Mouse (Mus musculus): ENCODE results near the gene Tacc3. TPM values are rescaled to one million over a fixed set of nuclear protein-coding genes. Genes with fewer than 3 reads are reported as not detected.

The Tacc3 gene
- total and polyA plus RNA-seq, 2 experiments from 2014 or later = 20.1 to 25.5 TPM

DNA sequence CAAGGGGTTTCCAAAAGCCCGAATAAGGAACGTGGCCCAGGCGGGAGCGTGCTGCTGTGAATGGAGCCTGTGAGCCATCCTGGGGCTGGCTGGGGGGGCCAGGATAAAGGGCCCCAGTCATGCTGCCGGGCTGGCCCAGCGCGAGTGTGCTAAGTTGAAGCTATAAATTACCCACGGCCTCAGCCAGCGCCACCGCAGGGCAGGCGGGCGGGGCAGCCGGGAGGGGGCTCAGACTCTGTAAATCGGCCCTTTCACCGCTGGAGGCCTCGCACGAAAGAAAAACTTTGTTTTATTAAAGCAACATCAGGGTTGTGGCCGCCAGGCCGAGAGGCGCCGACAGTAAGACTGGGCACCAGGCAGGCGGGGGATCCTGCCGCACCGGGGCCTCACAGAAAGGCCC, 34.5 kb downstream of the Tacc3 start:
- no peaks in the 10 kb centered on the region for H3K9me3 ChIP-seq (ENCODE audit: low read length)
- H3K27me3 ChIP-seq (ENCODE audit: insufficient read depth, low read length) = no peaks in the 10 kb centered on the region; the same call in 1 of the 2 replicates
- no peak for TF ChIP-seq CTCF (IDR thresholded peaks at IDR 0.05; ENCODE audit: low read depth)
- no peak overlapping the region for H3K4me2 ChIP-seq (ENCODE audit: low read depth)
- no peak overlapping the region for H3K4me3 ChIP-seq (ENCODE audit: low read depth, low read length)
- ATAC-seq = no peak
- no peaks in the 10 kb centered on the region for H3K36me3 ChIP-seq (ENCODE audit: insufficient read depth)
- no peak for DNase-seq
- H3K27ac ChIP-seq (ENCODE audit: low read depth, low read length) = no peak overlapping the region
- H3K4me1 ChIP-seq (ENCODE audit: insufficient read depth) = peaks cover 16% of the 10 kb centered on the region
- H3K9ac ChIP-seq = no peak overlapping the region
- 7% methylated on average over 24 of the region's 24 CpGs for WGBS

- no peak overlapping the region; the same call in 1 of the 2 replicates for H3K9ac ChIP-seq
- H3K9me3 ChIP-seq (ENCODE audit: low read length) = no peaks in the 10 kb centered on the region
- no peak for TF ChIP-seq CTCF (IDR thresholded peaks at IDR 0.05; ENCODE audit: low read depth)
- 33% methylated on average over 9 of the region's 9 CpGs for whole genome bisulfite sequencing
- peak overlapping the region; percentile 91 for H3K4me2 ChIP-seq (ENCODE audit: low read depth)
- ATAC-seq = no peak
- no peaks in the 10 kb centered on the region; the same call in 1 of the 2 replicates for H3K27me3 ChIP-seq (ENCODE audit: insufficient read depth, low read length)
- no peaks in the 10 kb centered on the region for H3K36me3 ChIP-seq (ENCODE audit: insufficient read depth)
- no peak overlapping the region for H3K4me3 ChIP-seq (ENCODE audit: low read depth, low read length)
- no peak overlapping the region for H3K27ac ChIP-seq (ENCODE audit: low read depth, low read length)
- DNase-seq = no peak
- peaks cover 12% of the 10 kb centered on the region for H3K4me1 ChIP-seq (ENCODE audit: insufficient read depth)
Observed at GRCm38 (mm10) chr5:33694461-33694847, 36.5 kb downstream of the Tacc3 start.

DNA sequence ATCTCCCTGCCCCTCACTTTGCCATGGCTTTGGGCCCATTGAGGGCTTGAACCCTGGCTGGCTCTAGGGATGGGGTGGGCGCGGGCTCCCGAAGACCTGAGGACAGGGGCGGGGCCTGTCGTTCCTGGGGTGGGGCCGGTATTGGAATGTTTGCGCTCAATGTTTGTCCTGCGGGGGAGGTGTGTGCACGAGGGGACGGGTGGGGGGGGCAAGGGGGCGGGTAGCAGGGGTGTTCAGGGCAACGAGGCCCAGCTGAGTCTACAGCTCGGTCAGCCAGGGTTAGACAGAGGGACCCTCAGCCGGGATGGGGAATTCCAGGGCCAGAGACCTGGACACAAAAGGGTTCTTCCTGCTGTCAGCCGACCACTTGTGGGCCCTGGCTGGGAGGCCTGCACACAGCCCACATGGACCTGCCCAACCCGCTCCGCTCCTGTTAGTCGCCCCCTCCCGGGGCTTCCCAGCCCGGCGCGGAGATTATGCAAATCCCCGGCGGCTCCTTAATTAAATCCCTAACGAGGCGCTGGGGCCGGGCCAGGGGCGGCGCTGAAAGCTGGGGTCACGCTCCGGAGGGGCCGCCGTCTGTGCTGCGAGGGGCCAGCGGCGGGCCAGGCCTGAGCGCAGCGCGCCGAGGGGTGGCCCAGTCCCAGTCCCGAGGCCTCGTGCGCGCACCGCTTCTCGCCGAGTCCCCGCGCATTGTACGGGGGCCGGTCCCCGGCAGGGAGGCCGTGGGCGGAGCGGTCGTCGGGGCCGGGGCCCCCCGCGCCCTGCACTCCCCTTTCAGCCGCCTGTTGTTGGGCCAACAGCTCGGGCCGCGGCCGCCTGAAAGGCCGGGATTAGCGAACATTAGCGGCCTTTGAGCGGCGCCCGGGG, 37.2 kb downstream of the Tacc3 start:
- H3K9me3 ChIP-seq (ENCODE audit: low read length) = no peaks in the 10 kb centered on the region
- H3K27me3 ChIP-seq (ENCODE audit: insufficient read depth, low read length) = no peaks in the 10 kb centered on the region; the same call in 1 of the 2 replicates
- peak overlapping the region; percentile 73 for H3K9ac ChIP-seq
- H3K4me2 ChIP-seq (ENCODE audit: low read depth) = peak overlapping the region; percentile 91
- 0 out of 2 replicates have a peak overlapping the region, but pooled peaks have one; percentile 15 for H3K27ac ChIP-seq (ENCODE audit: low read depth, low read length)
- no peaks in the 10 kb centered on the region for H3K36me3 ChIP-seq (ENCODE audit: insufficient read depth)
- H3K4me1 ChIP-seq (ENCODE audit: insufficient read depth) = peaks cover 8% of the 10 kb centered on the region; the same call in 1 of the 2 replicates
- ATAC-seq = peak; percentile 79
- 5% methylated on average over 62 of the region's 71 CpGs for WGBS
- TF ChIP-seq CTCF (IDR thresholded peaks at IDR 0.05; ENCODE audit: low read depth) = no peak
- peak overlapping the region; percentile 47 for H3K4me3 ChIP-seq (ENCODE audit: low read depth, low read length)
- DNase-seq = peak; percentile 77

GRCm38 (mm10) chr5:33695718-33696121, 37.8 kb downstream of the Tacc3 start:
- H3K27ac ChIP-seq (ENCODE audit: low read depth, low read length) = no peak overlapping the region
- no peak for TF ChIP-seq CTCF (IDR thresholded peaks at IDR 0.05; ENCODE audit: low read depth)
- no peak for ATAC-seq

GRCm38 (mm10) chr5:33696430-33696829, 38.5 kb downstream of the Tacc3 start:
- Histone ChIP-seq H3K9me3 (ENCODE audit: low read length) (no peaks in the 10 kb centered on the region), H3K9ac (no peak overlapping the region), H3K27me3 (ENCODE audit: insufficient read depth, low read length) (no peaks in the 10 kb centered on the region; the same call in 1 of the 2 replicates), H3K4me3 (ENCODE audit: low read depth, low read length) (no peak overlapping the region), H3K27ac (ENCODE audit: low read depth, low read length) (no peak overlapping the region), H3K36me3 (ENCODE audit: insufficient read depth) (no peaks in the 10 kb centered on the region), H3K4me2 (ENCODE audit: low read depth) (no peak overlapping the region), H3K4me1 (ENCODE audit: insufficient read depth) (peaks cover 8% of the 10 kb centered on the region; the same call in 1 of the 2 replicates)
- WGBS = 48% methylated on average over 5 of the region's 5 CpGs
- DNase-seq (no peak), ATAC-seq (no peak)
- TF ChIP-seq CTCF (IDR thresholded peaks at IDR 0.05; ENCODE audit: low read depth) = no peak

More at GRCm38 (mm10) chr5:33695718-33696121, 37.8 kb downstream of the Tacc3 start:
- Histone ChIP-seq H3K4me1 (ENCODE audit: insufficient read depth) (peaks cover 8% of the 10 kb centered on the region; the same call in 1 of the 2 replicates), H3K36me3 (ENCODE audit: insufficient read depth) (no peaks in the 10 kb centered on the region), H3K9ac (peak overlapping the region; percentile 73), H3K27me3 (ENCODE audit: insufficient read depth, low read length) (no peaks in the 10 kb centered on the region; the same call in 1 of the 2 replicates), H3K4me3 (ENCODE audit: low read depth, low read length) (peak overlapping the region; percentile 47), H3K9me3 (ENCODE audit: low read length) (no peaks in the 10 kb centered on the region), H3K4me2 (ENCODE audit: low read depth) (peak overlapping the region; percentile 91)
- WGBS = 4% methylated on average over 24 of the region's 24 CpGs
- DNase-seq = no peak

GRCm38 (mm10) chr5:33697534-33697933, 39.6 kb downstream of the Tacc3 start:
- WGBS = 5% methylated on average over 1 of the region's 1 CpGs
- H3K9me3 ChIP-seq (ENCODE audit: low read length) = no peaks in the 10 kb centered on the region
- DNase-seq (no peak), ATAC-seq (no peak)
- no peak for TF ChIP-seq CTCF (IDR thresholded peaks at IDR 0.05; ENCODE audit: low read depth)
- H3K27ac ChIP-seq (ENCODE audit: low read depth, low read length) = 0 out of 2 replicates have a peak overlapping the region, but pooled peaks have one; percentile 35
- H3K4me1 ChIP-seq (ENCODE audit: insufficient read depth) = peaks cover 8% of the 10 kb centered on the region; the same call in 1 of the 2 replicates
- no peak overlapping the region for H3K4me3 ChIP-seq (ENCODE audit: low read depth, low read length)
- no peak overlapping the region for H3K9ac ChIP-seq
- H3K27me3 ChIP-seq (ENCODE audit: insufficient read depth, low read length) = no peaks in the 10 kb centered on the region; the same call in 1 of the 2 replicates
- H3K4me2 ChIP-seq (ENCODE audit: low read depth) = no peak overlapping the region
- no peaks in the 10 kb centered on the region for H3K36me3 ChIP-seq (ENCODE audit: insufficient read depth)
